Mouse (Mus musculus) urinary bladder, postnatal 25 days (tissue): ENCODE data around the gene Ly6g5b.
"Not testable (repeated sequence)": the region's sequence is repeated elsewhere in the genome, so short reads cannot be mapped to it uniquely, and the experiment has no call there.

ENCODE experiments used
- DNase-seq: peaks from one replicate; pipeline ENCODE4 v3.0.0; 2022; ENCODE audit warnings: low spot score

Ly6g5b gene

GRCm38 (mm10) chr17:35140490-35140996, 25.3 kb upstream of the Ly6g5b start:
- no peak for DNase-seq

- DNase-seq, result no peak
Measured at GRCm38 (mm10) chr17:35139269-35139668, 24.0 kb upstream of the Ly6g5b start.

DNA sequence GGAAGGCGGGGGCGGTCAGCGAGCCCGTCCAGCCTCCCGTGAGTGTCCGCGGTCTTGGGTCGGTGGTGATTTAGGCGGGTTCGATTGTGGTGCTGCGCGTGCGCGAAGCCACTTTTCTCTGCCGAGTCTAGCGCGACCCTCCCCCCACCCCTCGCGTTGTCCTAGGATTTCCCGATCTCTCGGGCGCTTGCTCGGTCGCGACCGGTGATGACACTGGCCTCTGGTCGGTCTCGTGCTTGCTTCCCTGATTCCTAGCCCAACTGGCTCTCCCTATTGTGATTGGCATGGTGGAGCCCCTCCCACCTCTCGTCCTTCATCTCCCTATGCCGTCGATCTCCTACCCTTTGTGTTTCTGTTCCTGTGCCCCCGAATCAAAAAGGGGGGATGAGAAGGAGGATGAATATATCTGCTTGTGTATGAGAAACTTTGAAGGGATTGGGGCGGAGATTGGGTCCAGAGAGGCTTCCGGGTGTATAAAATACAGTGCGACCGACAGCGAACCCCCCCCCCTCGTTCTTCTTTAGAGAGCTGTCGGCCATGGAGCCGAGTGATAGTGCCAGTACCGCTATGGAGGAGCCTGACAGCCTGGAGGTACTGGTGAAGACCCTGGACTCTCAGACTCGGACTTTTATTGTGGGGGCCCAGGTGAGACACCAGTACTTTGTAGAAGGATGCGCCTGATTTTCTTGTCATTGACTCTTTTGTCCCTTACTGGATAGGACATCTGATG, 20.5 kb upstream of the Ly6g5b start:
- no peak for DNase-seq

- peak; percentile 93 for DNase-seq
Measured at GRCm38 (mm10) chr17:35134801-35135590, 19.8 kb upstream of the Ly6g5b start, which contains the start of gene Bag6. TSS of gene Bag6 (plus strand) at chr17:35135178.

DNA sequence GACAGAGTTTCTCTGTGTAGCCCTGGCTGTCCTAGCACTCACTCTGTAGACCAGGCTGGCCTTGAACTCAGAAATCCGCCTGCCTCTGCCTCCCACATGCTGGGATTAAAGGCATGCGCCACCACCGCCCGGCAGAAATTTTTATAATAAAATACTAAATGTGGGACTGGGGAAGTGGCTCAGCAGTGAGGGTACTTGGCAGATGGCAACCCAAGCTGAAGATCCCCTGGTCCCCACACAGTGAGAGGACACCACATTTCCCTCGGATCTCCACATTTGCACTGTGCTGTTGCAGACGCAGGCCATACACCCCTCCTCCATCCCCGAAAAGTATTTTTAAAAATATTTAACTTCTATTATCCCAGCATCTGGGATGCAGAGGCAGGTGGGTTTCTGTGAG, 18.3 kb upstream of the Ly6g5b start:
- no peak for DNase-seq

DNA sequence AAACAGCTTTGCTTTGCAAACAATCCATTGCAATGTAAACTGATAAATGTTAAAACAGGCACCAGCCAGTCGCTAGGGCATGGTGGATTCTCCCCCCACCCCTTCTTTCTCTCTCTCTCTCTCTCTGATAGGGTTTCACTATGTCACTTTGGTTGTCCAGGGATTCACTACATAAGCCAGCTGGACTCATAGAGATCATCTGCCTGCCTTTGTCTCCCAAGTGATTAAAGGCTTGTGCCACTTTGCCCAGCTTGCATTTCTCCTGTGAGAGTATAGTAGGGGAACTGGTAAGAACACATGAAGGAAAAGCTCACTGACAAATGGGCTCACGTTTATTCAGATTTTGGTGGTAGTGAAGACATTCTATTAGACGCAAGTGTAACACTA, 16.9 kb upstream of the Ly6g5b start:
- DNase-seq, result no peak

GRCm38 (mm10) chr17:35131500-35132173, 16.4 kb upstream of the Ly6g5b start, which contains the start of gene Apom:
TSS of gene Apom (minus strand) at chr17:35132050.
- no peak for DNase-seq

GRCm38 (mm10) chr17:35131038-35131437, 15.8 kb upstream of the Ly6g5b start:
- DNase-seq, result no peak

DNA sequence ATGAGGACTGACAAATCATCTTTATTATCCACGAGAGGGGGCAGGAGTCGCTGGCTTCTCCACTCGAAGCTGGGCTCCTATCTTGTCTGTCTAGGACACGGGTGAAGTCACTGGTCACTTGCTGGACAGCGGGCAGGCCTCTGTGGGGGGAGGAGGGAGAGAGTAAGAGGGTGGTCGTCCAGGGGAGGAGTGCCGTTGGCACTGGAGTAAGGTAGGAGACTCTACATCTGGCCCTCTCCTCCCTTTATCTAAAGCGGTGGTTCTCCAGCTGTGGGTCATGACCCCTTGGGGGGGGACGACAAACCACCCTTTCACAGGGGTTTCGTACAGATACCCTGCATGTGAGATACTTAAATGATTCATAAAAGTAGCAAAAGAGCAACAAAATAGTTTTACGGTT, 13.8 kb upstream of the Ly6g5b start:
- no peak for DNase-seq

GRCm38 (mm10) chr17:35127017-35127416, 11.8 kb upstream of the Ly6g5b start:
- no peak for DNase-seq

GRCm38 (mm10) chr17:35126206-35126611, 11.0 kb upstream of the Ly6g5b start, which contains the start of gene D17H6S53E:
TSS of gene D17H6S53E (plus strand) at chr17:35126373.
- DNase-seq, result peak; percentile 70

GRCm38 (mm10) chr17:35125578-35125977, 10.3 kb upstream of the Ly6g5b start:
- no peak for DNase-seq

GRCm38 (mm10) chr17:35125081-35125480, 9.9 kb upstream of the Ly6g5b start:
- no peak for DNase-seq

DNA sequence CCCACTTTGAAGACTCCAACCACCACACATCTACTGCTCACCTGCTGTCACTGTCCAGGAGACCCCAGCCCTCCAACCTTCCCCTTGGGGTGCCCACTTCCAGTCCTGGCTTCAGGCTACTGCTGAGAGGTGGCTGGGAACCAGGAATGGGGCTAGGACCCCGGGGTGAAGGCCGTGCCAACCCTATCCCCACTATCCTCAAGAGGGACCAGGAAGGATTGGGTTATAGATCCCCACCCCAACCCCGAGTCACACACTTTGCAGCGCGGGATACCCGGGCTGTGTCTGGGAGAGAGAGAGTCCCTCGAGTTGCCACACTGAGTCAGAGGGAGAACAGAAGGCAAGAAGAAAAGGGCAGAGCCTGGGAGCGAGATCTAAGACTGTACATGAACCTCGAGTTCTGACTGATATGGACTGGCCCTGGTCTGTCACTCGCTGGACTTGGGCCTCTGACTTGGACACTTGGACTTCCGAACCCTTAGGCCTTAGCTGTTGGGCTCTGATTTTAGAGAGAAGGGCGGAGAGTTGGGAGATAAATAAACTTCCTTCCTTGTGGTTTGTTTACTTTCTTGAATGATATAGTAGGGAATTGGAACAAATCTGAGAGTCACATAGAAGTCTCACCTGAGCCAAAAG, 9.2 kb upstream of the Ly6g5b start:
- not testable (repeated sequence) for DNase-seq

- not testable (repeated sequence) for DNase-seq
Measured at GRCm38 (mm10) chr17:35123287-35123686, 8.1 kb upstream of the Ly6g5b start.

DNA sequence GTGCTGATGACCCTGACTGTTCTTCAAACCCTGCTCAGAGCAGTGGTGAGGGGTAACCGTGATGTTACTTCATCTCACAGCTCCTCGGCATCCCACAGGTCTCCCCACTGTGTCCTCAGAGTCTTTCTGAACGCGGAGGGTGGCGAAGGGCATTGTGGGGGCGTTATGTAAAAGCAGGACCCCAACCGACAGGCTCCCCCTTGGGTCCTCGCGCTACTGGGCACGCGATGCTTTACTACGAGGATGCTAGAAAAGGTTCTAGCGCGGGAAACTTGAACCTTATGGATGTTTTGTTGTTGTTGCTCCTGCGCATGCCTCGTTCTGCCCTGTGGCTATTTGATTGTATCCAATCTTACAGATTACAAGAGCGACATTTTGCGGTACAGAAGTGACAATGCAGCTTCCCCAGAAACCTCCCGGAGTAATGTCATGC, 6.7 kb upstream of the Ly6g5b start, which contains the start of gene Csnk2b:
Csnk2b (minus strand) TSS at position 183 of the 433 bp plus-strand sequence.
- peak; percentile 31 for DNase-seq

GRCm38 (mm10) chr17:35121143-35121799, 6.0 kb upstream of the Ly6g5b start, which contains the start of gene Gpank1:
TSS of gene Gpank1 (plus strand) at chr17:35121455.
- peak; percentile 95 for DNase-seq

- no peak for DNase-seq
Measured at GRCm38 (mm10) chr17:35120745-35121142, 5.5 kb upstream of the Ly6g5b start.

GRCm38 (mm10) chr17:35111774-35112173, 3.5 kb downstream of the Ly6g5b start:
- no peak for DNase-seq

DNA sequence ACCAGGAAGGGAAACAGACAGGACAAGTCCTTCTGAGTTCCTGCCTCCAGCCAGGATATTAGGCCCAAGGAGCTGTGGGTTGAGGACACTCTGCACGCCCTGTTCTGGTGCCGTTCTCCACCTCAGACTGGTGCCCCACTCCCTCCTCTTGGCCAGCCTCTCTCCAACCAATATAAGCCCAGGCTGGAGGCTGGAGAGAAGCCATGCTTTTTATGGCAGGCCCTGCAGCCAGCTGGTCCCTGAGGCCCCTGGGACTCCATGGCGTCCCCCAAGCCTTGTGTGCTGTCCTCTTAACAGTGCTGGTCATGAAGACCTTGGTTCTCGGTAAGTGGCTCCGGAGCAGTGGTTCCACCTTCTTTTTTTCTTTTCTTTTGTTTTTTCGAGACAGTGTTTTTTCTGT, 7.1 kb downstream of the Ly6g5b start, which contains the start of gene Ly6g5c:
Ly6g5c (plus strand) TSS at position 183 of the 400 bp plus-strand sequence.
- no peak for DNase-seq

DNA sequence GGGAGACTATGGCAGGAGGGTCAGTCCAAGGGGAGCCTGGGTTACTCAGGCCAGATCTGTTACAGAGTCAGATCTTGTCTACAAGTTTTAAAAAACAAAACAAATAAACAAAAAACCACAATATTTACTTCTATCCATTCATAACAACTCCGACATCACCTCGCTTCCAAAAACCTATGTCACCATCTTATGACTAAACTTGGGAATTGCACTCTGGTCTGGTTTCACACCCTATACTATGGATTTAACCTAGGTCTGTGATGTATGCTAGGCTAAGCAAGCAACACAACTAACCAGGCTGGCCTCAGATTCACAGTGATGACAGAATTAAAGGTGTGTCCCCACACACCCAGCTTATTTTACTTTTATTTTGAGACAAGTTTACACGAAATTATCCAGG, 8.7 kb downstream of the Ly6g5b start:
- no peak for DNase-seq
